Mouse (Mus musculus): ENCODE data around the gene Rpf1. TPM values are rescaled to one million over a fixed set of nuclear protein-coding genes. Genes with fewer than 3 reads are reported as not detected.

The Rpf1 gene
- total RNA-seq (2022) = 10 to 100 TPM; 25.5 to 34.4 (median 31.9) TPM

- DNase-seq = peak; percentile 89
These were observed at the start of gene Rpf1 for GRCm38 (mm10) chr3:146520798-146521651. Gene Rpf1 (minus strand): TSS chr3:146521429.

- no peak for DNase-seq
These were observed 49.7 kb upstream of the Rpf1 start for GRCm38 (mm10) chr3:146570939-146571338.

DNA sequence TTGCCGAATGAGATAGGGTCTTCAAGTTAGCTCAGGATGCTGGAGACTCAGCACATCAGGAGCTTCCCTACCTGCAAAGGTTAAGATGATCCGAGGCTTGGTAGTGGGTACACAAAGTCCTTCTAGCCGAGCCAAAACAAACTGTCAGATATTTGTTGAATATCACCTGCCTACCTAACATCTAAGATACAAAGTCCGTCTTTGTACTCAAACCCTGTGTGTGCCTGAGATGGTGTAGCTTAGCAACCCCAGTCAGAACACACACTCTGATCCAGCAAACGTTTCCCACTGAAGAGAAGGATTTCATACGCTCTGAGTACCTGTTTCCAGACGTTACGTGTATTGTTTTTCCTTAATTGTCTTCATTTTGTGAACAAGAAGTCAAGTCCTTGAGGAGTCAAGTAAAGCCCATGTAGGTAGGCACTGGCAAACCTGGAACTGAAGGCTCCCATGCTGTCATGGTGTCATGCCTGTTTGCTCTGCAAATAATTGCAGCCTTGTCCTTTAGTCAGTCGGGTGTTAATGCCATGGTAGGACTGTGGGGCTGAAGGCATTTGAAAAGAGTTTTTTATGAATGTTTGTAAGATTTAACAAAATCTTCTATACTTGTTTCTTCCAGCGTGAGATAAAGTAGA is 49.0 kb upstream of the Rpf1 start, which contains the start of gene Uox:
Gene Uox (plus strand): TSS at position 279 of the 635 bp plus-strand sequence.
- DNase-seq = no peak

DNA sequence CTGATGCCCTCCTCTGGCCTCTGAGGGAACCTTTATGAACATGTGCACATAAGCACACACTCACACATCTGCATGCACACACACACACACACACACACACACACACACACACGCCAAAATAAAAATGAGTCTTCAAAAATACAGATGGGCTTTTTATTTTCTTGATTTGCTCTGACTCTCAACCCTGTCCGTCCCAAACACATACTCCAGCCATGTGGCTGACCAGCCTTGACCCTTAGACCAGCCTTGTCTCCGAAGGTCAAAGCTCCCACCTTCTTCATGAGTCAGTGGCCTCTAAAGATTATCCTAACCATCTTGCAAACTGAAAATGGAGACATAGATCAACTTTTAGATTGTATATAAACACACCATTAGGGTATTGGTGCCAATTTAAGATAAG is 48.4 kb upstream of the Rpf1 start:
- DNase-seq = no peak

DNA sequence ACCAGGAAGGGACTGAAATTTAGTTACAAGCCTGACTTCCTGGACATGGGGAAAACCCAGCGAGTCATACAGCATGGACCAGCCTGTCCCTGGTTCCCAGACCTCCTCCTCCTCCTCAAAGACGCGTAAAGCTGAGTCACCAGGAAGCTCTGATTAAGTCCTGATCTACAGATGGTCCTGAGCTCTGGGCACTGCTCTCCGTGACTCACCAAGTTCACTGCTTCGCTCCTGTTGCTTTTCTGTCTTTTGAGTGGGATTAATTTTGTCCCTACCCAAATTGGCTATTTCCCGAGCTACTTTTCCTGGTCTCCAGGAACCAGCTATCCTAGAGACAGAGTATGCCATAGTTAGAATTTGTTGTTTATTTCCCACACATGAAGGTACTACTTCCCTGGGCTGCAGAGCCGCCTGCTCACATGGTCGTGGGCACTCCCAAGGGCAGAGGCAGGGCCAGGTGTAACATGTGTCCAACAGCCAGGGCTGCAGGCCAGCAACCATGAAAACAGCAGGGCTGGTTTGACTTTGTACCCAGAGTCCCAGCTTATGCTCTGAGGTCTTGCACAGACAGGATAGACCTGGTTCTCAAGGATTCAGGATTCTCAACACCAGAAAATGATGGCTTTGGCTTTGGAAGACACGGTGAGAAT is 46.8 kb upstream of the Rpf1 start:
- DNase-seq = peak; percentile 66

DNA sequence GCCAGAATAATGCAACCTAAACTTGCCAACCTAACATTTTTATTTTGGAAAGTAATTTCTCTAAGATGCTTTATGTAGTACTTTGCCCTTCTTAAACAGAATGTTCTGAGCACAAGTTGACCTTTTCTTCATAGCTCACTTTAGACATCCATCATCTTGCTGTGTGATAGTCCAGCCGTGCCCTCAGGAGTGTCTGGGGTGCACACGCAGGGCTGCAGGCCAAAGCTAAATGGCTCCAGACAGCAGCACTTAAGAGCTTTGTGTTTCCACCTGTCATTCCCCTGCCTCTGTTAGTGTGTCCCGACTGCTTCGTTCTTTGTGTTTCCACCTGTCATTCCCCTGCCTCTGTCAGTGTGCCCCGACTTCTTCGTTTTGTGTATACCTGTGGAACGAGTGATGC is 46.1 kb upstream of the Rpf1 start:
- no peak for DNase-seq

GRCm38 (mm10) chr3:146565065-146565411 is 43.8 kb upstream of the Rpf1 start:
- DNase-seq = no peak

DNA sequence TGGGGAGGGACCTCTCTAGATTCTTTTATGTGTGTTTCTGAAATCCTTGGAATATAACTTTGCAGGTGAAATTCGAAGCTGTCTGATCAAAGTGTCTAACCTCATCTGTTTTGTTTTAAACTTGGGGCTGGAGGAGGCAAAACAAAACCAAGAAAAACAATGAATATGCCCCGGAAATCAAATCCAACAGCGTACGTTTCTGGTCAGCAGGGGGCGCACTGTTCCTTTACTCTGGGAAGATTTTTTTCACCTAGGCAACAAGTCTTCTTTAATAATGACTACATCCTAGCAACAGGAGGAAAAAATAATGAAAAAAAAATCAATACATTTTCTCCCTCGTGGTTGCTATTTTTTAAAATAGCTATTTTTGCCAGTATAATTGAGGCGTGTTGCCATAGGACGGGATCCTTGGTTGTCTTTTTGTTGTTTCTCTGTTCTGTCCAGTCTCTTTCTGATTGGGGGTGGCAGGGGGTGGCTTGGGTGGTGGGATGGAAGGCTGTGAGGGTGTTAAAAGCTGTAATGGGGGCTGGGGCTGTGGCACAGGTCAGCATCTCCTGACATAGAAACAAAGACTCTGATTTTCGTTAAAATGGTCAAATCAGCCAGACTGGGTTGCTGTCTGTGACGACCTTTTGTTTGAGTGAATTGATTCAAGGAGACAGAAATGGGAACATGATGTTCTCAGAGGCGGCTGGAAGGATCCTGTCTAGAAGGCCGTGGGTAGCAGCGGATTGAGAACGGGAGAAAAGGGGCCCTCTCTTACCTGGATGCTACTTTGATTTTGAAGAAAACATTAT is 43.2 kb upstream of the Rpf1 start:
- peak; percentile 53 for DNase-seq

GRCm38 (mm10) chr3:146562936-146563335 is 41.7 kb upstream of the Rpf1 start:
- DNase-seq = no peak

GRCm38 (mm10) chr3:146557507-146557906 is 36.3 kb upstream of the Rpf1 start:
- no peak for DNase-seq

DNA sequence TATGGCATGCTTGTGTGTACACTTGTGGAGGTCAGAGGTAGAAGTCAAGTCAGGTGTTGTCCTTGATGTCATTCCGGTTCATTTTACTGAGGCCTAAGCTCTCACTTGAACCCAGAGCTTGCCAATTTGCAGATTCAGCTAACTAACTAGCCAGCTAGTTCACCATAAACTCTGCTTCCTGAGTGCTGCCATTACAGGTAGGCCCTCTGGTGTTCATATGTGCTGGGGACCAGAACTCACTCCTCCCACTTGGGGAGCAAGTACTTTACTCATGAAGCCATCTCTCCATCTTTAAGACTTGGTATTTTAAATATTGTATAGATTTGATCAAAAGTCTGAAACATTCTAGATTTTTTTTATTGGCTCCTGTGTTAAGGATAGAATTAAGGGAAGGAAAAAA is 35.3 kb upstream of the Rpf1 start:
- DNase-seq = no peak

DNA sequence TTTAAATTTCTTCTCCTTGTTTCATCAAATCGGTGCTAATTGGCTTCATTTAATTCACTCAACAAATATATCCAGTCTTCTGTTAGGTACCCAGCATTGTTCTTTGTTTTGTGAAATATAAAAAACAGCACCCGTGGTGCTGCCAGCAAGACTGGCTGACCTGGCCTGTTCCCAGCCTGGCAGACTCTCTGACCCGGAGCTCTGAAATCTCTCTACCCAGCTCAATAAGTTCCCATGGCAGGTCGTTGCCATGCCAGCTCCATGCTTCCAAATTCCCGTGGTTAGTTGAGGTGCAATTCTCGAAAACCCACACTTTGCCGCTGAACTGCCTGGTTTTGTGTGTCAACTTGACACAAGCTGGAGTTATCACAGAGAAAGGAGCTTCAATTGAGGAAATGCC is 33.6 kb upstream of the Rpf1 start:
- DNase-seq = no peak

DNA sequence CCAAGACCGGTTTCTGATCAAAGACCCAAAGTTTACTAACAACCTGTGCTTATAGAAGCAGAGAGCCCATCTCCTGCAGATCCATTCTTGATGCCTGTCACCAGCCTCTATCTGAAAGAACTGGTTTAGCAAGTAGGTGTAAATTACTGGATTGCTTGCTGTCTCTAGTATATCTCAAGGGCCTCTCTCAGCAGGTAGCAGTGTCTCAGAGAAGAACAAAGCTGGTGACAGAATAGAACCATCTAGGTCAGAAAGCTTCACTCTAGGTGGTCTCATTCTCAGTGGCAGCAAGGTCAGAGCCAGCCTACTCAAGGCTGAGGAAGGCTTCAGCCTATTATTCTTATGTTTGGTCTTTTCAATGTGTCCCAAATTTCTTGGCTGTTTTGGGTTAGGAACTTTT is 22.4 kb upstream of the Rpf1 start:
- no peak for DNase-seq

DNA sequence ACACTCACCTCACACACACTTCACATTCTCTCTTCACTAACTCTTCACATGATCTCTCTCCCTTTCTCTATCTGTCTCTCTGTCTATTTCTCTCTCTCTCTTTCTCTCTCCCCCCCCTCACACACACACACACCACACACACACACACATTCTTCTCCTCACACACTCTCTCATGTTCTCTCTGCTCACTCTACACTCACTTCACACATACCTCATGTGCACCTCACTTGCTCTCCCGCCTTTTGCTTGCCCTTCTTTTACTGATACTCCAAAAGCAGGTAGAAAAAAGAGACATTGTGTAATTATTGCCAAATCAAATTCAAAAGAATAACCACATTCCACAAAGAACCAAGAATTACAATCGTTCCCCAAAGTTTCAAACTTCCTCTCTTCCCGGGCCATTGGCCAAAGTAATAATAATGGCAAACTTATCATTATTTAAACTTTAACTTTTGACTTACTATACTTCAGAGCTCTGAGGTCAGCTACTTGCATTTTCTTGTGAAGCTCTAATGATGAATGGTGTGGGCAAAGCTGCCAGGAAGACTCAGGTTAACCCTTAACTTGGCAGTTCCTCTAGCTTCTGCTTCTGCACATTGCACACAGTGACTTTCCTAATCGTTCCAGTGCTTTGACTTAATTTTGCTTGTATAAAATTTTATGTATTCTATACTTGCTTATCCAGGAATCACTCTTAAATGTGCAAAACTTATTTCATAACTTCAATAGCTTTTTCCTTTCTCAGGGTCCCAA is 19.5 kb upstream of the Rpf1 start:
- DNase-seq = no peak

GRCm38 (mm10) chr3:146534986-146535385 is 13.8 kb upstream of the Rpf1 start:
- no peak for DNase-seq

GRCm38 (mm10) chr3:146528335-146528734 is 7.1 kb upstream of the Rpf1 start:
- no peak for DNase-seq

DNA sequence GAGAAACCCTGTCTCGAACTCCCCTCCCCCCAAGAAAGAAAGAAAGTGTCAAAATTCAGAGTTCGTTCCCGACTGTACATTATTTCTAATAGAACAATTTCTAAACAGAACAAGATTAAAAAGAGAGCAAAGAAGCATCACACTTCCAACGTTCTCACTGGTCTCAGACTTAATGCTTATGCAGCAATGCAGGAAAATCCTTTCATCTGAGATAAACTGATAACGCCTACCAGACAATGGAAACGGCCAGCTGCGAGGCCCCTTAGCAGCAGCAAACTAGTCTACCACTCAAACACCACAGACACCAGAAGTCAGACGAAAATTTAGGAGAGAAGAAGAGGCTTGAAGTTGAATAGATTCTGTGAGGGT is 407 bp upstream of the Rpf1 start:
- no peak for DNase-seq

DNA sequence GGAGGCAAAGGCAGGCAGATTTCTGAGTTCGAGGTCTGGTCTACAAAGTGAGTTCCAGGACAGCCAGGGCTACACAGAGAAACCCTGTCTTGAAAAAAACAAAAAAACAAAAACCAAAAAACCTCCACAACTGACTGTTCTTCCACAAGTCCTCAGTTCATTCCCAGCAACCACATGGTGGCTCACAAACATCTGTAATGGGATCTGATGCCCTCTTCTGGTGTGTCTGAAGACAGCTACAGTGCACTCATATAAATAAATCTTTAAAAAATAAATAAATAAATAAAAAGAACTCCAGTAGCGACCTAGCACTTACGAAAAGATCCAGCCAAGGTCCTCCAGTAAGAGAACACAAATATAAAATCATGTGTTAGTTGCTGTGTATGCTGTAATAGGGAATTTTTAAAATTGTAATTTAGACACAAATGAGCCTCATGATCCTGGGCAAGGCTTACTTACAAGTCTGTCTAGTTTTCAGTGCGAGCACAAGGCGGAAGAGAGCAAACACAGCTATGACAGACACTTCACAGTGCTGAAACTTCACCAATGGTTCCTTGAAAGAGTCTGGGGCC is 917 bp downstream of the Rpf1 start:
- DNase-seq = no peak

DNA sequence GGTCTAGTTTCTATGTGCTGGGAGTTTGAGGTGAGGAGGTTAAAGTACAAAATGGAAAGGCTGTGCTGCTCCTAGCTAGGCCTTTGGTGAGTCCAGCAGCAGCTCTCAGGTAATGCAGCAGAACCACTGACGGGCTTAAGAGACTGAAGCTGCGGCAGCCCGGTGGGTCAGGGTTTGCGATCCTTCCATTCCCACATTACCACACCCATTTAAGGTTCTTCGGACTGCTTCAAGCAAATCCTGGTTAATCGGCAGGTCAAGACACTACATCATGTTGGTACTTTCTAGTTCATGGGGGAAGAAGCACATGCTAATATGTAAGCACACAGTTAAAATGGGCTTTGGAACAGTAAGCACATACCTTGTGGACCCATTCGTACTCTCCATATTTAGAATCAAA is 14.5 kb downstream of the Rpf1 start:
- DNase-seq = no peak

- no peak for DNase-seq
These were observed 19.6 kb downstream of the Rpf1 start for GRCm38 (mm10) chr3:146501601-146502123.

DNA sequence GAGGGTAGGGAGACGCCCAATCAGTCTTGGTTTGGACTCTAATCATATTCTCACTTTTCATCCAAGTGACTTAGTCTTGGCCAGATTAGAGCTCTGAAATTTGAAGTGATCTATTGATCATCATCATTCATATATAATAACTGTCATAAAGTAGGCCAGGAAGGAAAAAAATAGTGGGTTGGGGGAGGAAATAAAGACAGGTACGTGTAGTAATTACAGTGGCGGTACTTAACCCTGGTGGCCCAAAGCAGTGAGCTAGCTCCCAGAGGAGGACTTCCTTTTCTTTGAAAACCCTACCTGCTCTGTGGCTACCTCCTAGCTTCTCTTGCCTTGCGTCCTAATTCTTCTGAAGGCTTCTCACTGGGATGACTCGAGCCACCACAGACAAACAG is 20.4 kb downstream of the Rpf1 start:
- no peak for DNase-seq
